Mouse (Mus musculus) liver, embryonic 14.5 days (tissue): Measurements from ENCODE around the gene Alox5. TPM values are rescaled to one million over a fixed set of nuclear protein-coding genes. Genes with fewer than 3 reads are reported as not detected.

Experiments used
- ATAC-seq: fragments of 200-750 bp; cut with Nextera tagmentation; 2 replicates; pipeline ENCODE4 v1.8.0; 2017; ENCODE audit warnings: moderate number of reproducible peaks, mild to moderate bottlenecking, moderate library complexity; ENCODE audit not compliant: insufficient read depth
- DNase-seq, 3 experiments: peaks; one replicate each; pipeline ENCODE4 v3.0.0-alpha.2; 2012 to 2013; ENCODE audit warnings: low read depth in 3 of 3, low spot score in 3 of 3
- H3K27ac ChIP-seq: fragments of 300-500 bp; sonication (generic); 2 replicates; pipeline ENCODE4 v1.5.1; 2014; ENCODE audit warnings: moderate library complexity, mild to moderate bottlenecking, control low read depth, inconsistent platforms
- H3K27me3 ChIP-seq: fragments of 300-500 bp; sonication (generic); 2 replicates; pipeline ENCODE4 v1.6.1; 2014; ENCODE audit warnings: mild to moderate bottlenecking, low read length, moderate library complexity; ENCODE audit not compliant: control insufficient read depth, insufficient read depth
- H3K36me3 ChIP-seq: fragments of 300-500 bp; sonication (generic); replicated peaks from 2 replicates; pipeline ENCODE4 v1.6.1; 2014; ENCODE audit warnings: low read depth; ENCODE audit not compliant: control insufficient read depth, insufficient read depth
- H3K4me1 ChIP-seq, 2 experiments: fragments of 200-500 bp in 1 of 2; fragments of 300-500 bp in 1 of 2; sonication (generic) in 1 of 2; replicated peaks; 2 replicates each; pipeline ENCODE4 v1.6.1; 2012 to 2014; ENCODE audit warnings: antibody characterized with exemption in 1 of 2, inconsistent platforms in 1 of 2, low read length in 1 of 2; ENCODE audit not compliant: control insufficient read depth in 2 of 2, insufficient read depth in 2 of 2
- H3K4me2 ChIP-seq: fragments of 300-500 bp; sonication (generic); 2 replicates; pipeline ENCODE4 v1.6.1; 2014; ENCODE audit warnings: low read depth, mild to moderate bottlenecking, control low read depth, moderate library complexity
- H3K4me3 ChIP-seq, 2 experiments: fragments of 200-500 bp in 1 of 2; fragments of 300-500 bp in 1 of 2; sonication (generic) in 1 of 2; 2 replicates each; pipeline ENCODE4 v1.5.1; 2012 to 2014; ENCODE audit warnings: low read depth in 2 of 2, low read length in 2 of 2, mild to moderate bottlenecking in 2 of 2, control low read depth in 1 of 2, inconsistent platforms in 1 of 2, moderate library complexity in 1 of 2; ENCODE audit not compliant: insufficient read depth in 1 of 2
- H3K9ac ChIP-seq: fragments of 300-500 bp; sonication (generic); replicated peaks from 2 replicates; pipeline ENCODE4 v1.6.1; 2014; ENCODE audit warnings: mild to moderate bottlenecking, control low read depth, moderate library complexity
- H3K9me3 ChIP-seq: fragments of 300-500 bp; sonication (generic); 2 replicates; pipeline ENCODE4 v1.6.1; 2016; ENCODE audit warnings: low read length, mixed read lengths; ENCODE audit not compliant: control insufficient read depth
- CTCF ChIP-seq: IDR thresholded peaks from 2 replicates; pipeline ENCODE4 v1.5.1; 2016; ENCODE audit warnings: antibody characterized with exemption, low read depth, control low read depth
- EP300 ChIP-seq: IDR thresholded peaks from 2 replicates; pipeline ENCODE4 v1.6.1; 2016; ENCODE audit warnings: antibody characterized with exemption, low read depth
- WGBS: fragments of 180-500 bp; shearing (Covaris S2); extraction: QIAGEN DNeasy Blood & Tissue Kit; methylation state at CpG from one replicate; pipeline ENCODE4 v1.1.7; 2014; ENCODE audit not compliant: insufficient replicate concordance; 5-methylcytosine and 5-hydroxymethylcytosine counted together
- polyA plus RNA-seq, 2 experiments: library from polyadenylated mRNA; depleted of rRNA in 1 of 2; stranded (reverse) in 1 of 2; unstranded in 1 of 2; fragments of >200 nt; fragmentation: Nextera tagmentation in 1 of 2; extraction: Ambion mirVana in 1 of 2; gene quantifications; 2 replicates each; pipeline versions ENCODE4 v1.2.1 to v1.2.3; 2012 to 2014

Alox5 gene
- polyA plus RNA-seq, 2 experiments, result 1.6 to 1.8 TPM

DNA sequence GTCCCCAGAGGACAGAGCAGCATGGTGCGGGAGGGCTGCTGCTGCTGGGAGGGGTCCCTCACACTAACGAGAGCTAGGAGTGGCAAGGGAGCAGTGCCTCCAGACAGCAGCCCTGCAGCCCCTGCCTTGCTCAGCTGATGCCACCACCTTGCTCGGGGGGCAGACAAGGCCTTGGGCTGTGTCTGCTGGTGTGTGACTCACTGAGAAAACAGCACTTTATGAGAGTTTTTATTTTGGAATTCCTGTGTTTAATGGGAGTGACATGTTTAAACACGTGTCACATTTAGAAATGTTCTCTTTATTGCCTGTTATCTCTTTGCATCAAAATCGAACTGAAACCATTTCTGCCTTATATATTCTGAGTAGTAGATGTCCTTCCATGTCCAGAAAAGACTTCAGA, 54.3 kb downstream of the Alox5 start:
- no peak for ATAC-seq
- Histone ChIP-seq H3K27me3 (no peaks in the 10 kb centered on the region), H3K36me3 (peaks cover 76% of the 10 kb centered on the region), H3K9ac (no peak overlapping the region), H3K4me2 (no peak overlapping the region), H3K4me1 (no peaks in the 10 kb centered on the region), H3K4me3 (no peak overlapping the region), H3K27ac (no peak overlapping the region), H3K9me3 (no peaks in the 10 kb centered on the region)
- no peak for DNase-seq
- TF ChIP-seq EP300 (no peak), CTCF (no peak)
- WGBS, result 78% methylated on average over 5 of the region's 5 CpGs

DNA sequence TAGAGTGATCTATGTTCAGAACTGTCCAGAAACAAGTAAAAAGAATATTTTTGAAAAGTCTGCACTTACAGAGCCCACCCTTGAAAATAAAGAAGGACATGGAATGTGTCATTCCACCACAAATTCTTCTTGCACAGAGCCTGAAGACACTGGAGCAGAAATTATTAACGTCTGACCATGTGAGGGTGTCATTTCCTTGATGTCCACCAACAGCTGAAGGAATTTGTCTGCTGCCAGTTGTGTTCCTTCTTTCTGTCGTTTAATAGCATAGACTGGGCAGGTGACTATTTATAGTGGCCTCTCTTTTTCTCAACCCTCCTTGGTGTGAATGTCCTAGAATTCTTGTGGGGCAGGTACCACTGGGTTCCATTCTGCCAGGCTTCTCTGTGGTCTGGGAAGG, 54.8 kb downstream of the Alox5 start:
- 64% methylated on average over 2 of the region's 2 CpGs for WGBS
- H3K27ac ChIP-seq, result no peak overlapping the region
- DNase-seq (no peak), ATAC-seq (no peak)
- no peaks in the 10 kb centered on the region for H3K27me3 ChIP-seq
- H3K4me1 ChIP-seq, result no peaks in the 10 kb centered on the region
- no peak overlapping the region for H3K4me2 ChIP-seq
- TF ChIP-seq CTCF (no peak), EP300 (no peak)
- no peaks in the 10 kb centered on the region for H3K9me3 ChIP-seq
- H3K36me3 ChIP-seq, result peaks cover 81% of the 10 kb centered on the region
- H3K4me3 ChIP-seq, result no peak overlapping the region
- H3K9ac ChIP-seq, result no peak overlapping the region

DNA sequence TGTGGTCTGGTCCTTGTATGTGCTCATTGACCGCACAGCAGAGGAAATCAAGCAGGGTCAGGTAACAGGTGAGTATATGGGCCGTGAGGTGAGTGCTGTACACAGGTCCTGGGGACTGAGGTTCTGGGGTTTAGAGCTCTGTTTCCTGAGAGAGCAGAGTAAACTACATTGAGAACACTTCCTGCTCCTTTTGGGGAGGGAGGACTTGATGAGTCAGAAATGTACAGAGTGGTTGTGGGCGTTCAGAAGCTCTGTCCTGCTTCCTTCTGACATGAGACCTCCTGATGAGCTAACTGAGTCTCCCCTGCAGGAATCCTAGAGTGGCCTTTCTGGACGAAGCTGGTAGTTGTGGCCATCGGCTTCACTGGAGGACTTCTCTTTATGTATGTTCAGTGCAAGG, 55.3 kb downstream of the Alox5 start:
- TF ChIP-seq EP300 (no peak), CTCF (no peak)
- no peak overlapping the region for H3K4me2 ChIP-seq
- H3K27ac ChIP-seq, result no peak overlapping the region
- no peak for ATAC-seq
- peaks cover 85% of the 10 kb centered on the region for H3K36me3 ChIP-seq
- no peak overlapping the region for H3K4me3 ChIP-seq
- H3K27me3 ChIP-seq, result no peaks in the 10 kb centered on the region
- no peak overlapping the region for H3K9ac ChIP-seq
- WGBS, result 80% methylated on average over 5 of the region's 5 CpGs
- H3K9me3 ChIP-seq, result no peaks in the 10 kb centered on the region
- H3K4me1 ChIP-seq, result no peaks in the 10 kb centered on the region
- no peak for DNase-seq

DNA sequence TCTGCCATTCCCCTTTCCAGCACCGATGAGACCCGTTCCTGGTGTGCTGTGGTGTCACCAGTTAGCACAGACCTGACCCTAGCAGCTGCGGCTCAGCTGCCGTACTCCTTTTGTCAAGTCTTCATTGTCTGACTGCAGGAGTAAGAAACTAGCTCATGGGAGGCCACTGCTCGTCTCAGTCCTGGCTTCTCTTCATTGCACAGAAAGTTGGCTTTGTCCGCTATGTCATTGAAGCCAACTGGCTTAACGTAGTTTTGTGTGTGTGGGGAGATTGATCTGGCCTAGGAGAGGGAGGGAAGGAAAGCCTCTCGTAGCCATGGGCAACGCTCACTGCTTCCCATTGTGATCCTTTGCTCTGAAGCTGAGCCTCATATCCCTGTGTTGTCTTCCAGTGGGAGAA, 55.7 kb downstream of the Alox5 start:
- no peak for DNase-seq
- H3K4me1 ChIP-seq, result no peaks in the 10 kb centered on the region
- H3K4me2 ChIP-seq, result no peak overlapping the region
- no peaks in the 10 kb centered on the region for H3K9me3 ChIP-seq
- no peak overlapping the region for H3K4me3 ChIP-seq
- H3K36me3 ChIP-seq, result peaks cover 83% of the 10 kb centered on the region
- H3K27ac ChIP-seq, result no peak overlapping the region
- no peak for TF ChIP-seq EP300
- no peak for TF ChIP-seq CTCF
- WGBS, result 92% methylated on average over 9 of the region's 9 CpGs
- no peak overlapping the region for H3K9ac ChIP-seq
- no peaks in the 10 kb centered on the region for H3K27me3 ChIP-seq
- no peak for ATAC-seq

DNA sequence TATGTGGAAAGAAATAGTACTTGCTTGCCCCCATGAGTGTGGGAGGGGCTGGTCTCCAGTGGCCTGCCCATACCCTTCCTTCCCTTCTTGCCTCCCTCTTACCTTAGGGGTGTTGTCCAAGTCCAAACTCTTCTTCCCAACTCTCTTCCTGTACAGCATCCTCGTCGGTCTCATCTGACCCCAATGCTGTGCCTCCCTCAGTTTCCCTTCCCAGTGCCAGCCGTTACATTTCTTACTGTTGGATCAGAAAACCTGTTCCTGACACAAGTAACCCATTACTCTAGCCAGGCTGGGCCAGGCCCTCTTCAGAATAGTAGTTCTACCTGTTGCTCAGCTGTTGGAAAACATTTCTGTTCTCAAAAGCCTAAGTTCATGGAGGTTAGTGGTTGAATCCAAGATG, 58.6 kb downstream of the Alox5 start:
- WGBS, result 92% methylated on average over 3 of the region's 3 CpGs
- Histone ChIP-seq H3K27ac (no peak overlapping the region), H3K4me2 (no peak overlapping the region), H3K9ac (no peak overlapping the region), H3K4me3 (no peak overlapping the region), H3K4me1 (no peaks in the 10 kb centered on the region), H3K27me3 (no peaks in the 10 kb centered on the region), H3K9me3 (no peaks in the 10 kb centered on the region), H3K36me3 (peaks cover 67% of the 10 kb centered on the region)
- DNase-seq, result no peak
- ATAC-seq, result no peak
- TF ChIP-seq EP300 (no peak), CTCF (no peak)
